Mouse (Mus musculus) cerebellum, adult 2 months (tissue): ENCODE data around the gene Camkv.

Experiments used
- CTCF ChIP-seq: fragments of 200-500 bp; IDR thresholded peaks from 2 replicates; pipeline ENCODE4 v1.5.1; 2011; ENCODE audit warnings: low read depth, mild to moderate bottlenecking, control low read depth, low read length, moderate library complexity, borderline replicate concordance; ENCODE audit not compliant: insufficient read depth
- POLR2A ChIP-seq: fragments of 200-500 bp; IDR thresholded peaks from 2 replicates; pipeline ENCODE4 v1.6.1; 2011; ENCODE audit warnings: low read length, control low read depth, borderline replicate concordance; ENCODE audit not compliant: insufficient read depth

DNA sequence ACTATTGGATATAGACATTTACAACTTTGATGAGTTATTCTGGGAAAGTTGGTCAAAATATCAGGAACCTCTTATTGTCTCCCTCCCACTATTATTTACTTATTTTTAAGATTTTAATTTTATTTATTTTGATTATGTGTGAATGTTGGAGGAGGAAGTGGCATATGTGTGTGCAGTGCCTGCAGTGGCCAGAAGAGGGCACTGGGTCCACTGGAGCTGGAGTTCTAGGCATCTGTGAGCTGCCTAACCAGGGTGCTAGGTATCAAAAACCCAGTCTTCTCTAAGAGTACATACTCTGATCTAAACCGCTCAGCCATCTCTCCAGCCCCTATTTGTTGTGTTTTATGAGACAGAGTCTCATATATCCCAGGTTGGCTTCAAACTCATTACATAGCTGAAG lies 44.5 kb upstream of the Camkv start:
- TF ChIP-seq POLR2A, result no peak
- peak; percentile 35; the same call in 1 of the 2 replicates for TF ChIP-seq CTCF
